Mouse (Mus musculus): ENCODE measurements around the gene Gm14180.
"Not testable (repeated sequence)": the region's sequence is repeated elsewhere in the genome, so short reads cannot be mapped to it uniquely, and the experiment has no call there.

Gene Gm14180

GRCm38 (mm10) chr11:99734190-99734589, at the start of gene Gm14180:
Gm14180 (minus strand) TSS chr11:99734290.
- DNase-seq (ENCODE audit: low spot score in 2 of 2), result no peak

GRCm38 (mm10) chr11:99780604-99781003, 46.5 kb upstream of the Gm14180 start, which contains the start of gene Krtap4-8:
Krtap4-8 (minus strand) TSS chr11:99780704.
- no peak for DNase-seq (ENCODE audit: low spot score in 2 of 2)

GRCm38 (mm10) chr11:99778401-99778800, 44.3 kb upstream of the Gm14180 start:
- no peak for DNase-seq (ENCODE audit: low spot score in 2 of 2)

GRCm38 (mm10) chr11:99772813-99773212, 38.7 kb upstream of the Gm14180 start, which contains the start of gene Gm11595:
Gm11595 (minus strand) TSS chr11:99772913.
- DNase-seq (ENCODE audit: low spot score in 2 of 2), result not testable (repeated sequence)

GRCm38 (mm10) chr11:99768410-99768809, 34.3 kb upstream of the Gm14180 start:
- DNase-seq (ENCODE audit: low spot score in 2 of 2), result no peak

- no peak for DNase-seq (ENCODE audit: low spot score in 2 of 2)
Observed at GRCm38 (mm10) chr11:99758877-99759276, 24.8 kb upstream of the Gm14180 start.

GRCm38 (mm10) chr11:99743985-99744384, 9.9 kb upstream of the Gm14180 start:
- DNase-seq (ENCODE audit: low spot score in 2 of 2), result no peak

GRCm38 (mm10) chr11:99724061-99724460, 10.0 kb downstream of the Gm14180 start:
- DNase-seq (ENCODE audit: low spot score in 2 of 2), result no peak

- DNase-seq (ENCODE audit: low spot score in 2 of 2), result no peak
Observed at GRCm38 (mm10) chr11:99718759-99719158, 15.3 kb downstream of the Gm14180 start.

GRCm38 (mm10) chr11:99690463-99690862, 43.6 kb downstream of the Gm14180 start, which contains the start of gene Gm14190:
Gm14190 (minus strand) TSS chr11:99690740.
- no peak for DNase-seq (ENCODE audit: low spot score in 2 of 2)

GRCm38 (mm10) chr11:99685235-99685634, 48.9 kb downstream of the Gm14180 start:
- not testable (repeated sequence) for DNase-seq (ENCODE audit: low spot score in 2 of 2)

Data from spleen, postnatal 4 days (tissue).